Mouse (Mus musculus) spleen, postnatal 14 days (tissue): ENCODE measurements around the gene Tmcc3.

ENCODE experiments used
- DNase-seq, 2 experiments: peaks; one replicate each; pipeline ENCODE4 v3.0.0; 2021 to 2022; ENCODE audit warnings: low spot score in 2 of 2

Gene Tmcc3

DNA sequence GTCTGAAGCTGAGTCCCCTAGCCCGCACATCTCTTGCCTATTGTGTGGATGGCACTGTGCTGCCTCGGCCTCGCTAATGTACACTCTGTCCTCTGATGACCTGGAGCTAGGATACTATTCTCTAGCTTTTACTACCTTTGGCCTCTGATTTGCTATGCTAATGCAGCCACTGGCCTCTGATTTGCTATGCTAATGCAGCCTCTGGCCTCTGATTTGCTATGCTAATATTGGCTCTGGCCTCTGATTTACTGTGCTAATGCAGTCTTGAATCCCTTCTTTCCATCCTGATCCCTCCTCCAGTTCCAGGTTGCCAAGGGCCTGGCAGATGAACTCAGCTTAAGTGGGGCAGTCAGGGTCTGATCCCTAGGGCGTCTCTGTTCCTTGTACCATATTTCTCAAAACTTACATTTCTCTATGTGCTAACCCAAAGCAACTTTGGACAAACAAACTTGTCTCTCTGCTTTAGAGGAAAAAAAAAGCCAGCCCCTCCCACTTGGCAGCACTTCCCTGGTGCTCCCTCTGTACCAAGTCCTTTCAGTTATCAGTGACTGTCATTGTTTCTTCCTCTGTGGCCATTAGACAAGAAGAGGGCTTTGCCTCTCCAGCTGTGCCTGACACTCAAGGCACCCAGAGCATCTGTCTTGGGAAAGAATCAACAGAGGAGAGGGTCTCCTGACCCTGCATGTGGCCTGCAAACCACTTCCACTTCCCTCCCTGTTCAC, 237.9 kb downstream of the Tmcc3 start:
- no peak for DNase-seq

DNA sequence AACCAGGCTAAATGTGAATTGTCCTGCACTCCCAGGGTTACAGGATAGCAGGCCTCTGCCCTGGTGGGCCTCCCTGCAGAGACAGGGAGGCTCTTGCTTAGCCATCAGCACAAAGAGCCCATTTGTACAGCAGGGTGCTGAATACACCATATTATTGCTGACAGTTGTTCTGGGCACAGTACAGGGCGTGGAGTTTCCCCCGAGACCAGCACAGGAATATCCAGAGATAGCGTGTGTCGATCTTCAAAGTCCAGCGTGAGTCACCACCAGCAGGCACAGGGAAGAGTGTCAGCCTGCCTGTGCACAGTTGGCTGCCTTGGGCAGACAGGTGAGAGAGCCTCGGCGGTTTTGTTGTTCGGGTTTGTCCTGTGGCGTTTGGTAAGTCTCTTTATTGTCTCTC, 238.9 kb downstream of the Tmcc3 start:
- DNase-seq, result no peak

DNA sequence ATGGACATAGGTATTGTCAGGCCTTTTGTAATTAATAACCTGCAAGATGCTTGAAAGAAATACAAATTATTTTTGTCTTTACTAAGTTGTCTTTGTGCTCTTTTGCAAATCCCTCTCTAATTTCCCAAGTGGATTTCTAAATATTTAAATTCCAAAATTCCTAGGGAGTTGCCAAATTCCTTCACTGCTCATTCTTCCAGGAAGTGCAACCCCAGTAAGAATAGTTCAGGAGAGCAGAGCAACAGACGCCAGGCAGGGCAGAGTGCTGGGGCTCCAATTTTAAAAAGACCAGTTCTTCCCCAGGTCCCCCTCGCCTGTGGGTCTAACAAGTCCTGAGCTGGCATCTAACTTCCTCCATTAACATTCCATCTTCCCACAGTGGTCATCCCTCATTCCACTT, 239.3 kb downstream of the Tmcc3 start:
- DNase-seq, result no peak

DNA sequence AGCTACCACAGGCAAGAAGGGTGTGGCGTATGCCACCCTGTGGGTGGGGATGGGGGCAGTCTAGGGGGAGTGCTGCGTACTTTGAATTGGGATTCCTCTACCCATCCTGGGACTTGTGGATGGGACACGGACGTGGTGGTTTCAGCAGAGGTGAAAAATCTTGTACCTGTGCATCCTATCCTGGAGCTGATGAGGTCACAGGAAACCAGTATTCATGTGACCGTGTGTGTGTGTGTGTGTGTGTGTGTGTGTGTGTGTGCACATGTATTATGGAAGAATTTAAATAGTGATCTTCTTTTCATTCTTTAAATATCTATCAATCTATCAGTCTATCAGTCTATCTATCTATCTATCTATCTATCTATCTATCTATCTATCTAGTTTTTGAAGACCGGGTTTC, 239.8 kb downstream of the Tmcc3 start:
- no peak for DNase-seq

DNA sequence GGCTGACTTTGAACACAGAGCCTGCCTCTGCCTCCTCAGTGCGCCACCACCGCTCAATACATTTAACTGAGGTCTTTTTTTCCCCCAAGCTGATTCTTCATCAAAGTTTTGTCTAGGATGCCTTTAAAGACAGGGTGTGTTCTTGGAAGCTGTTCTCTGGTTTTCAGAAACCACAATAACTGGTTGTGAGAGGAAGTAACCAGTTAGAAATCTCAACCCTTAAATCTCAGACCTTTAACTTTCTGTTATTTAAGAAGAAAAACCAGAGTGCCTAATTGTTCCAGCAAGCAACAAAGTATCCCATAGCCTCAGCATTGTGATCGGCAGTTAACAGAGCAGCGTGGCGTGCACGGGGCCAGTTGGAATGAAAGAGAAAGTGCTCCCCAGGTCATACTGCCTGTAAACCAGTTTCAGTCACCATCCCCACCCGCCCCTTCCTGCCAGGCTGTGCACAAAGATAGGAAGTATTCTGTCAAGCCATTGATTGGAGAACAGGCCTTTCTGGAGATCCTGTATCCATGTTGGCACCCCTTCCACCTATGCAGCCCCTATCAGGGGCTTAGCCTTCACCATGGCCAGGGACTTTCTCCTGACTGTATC, 240.3 kb downstream of the Tmcc3 start:
- DNase-seq, result no peak

DNA sequence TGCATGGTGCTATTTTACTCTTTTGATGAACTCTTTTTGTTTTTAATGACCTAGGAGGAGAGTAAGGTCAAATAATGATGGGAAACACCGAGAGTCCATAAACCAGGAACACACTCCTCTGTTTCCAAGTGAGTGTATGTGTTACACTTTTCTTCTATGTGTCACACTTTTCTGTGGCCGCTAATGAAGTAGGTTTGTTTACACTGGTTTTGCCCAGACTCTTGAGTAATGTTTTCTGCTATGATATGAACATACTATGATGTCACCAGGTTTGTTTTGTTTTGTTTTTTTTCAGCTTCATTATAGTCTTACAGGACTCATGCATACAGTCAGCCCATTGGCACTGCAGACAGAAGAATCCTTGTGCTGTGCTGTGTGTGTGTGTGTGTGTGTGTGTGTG, 243.6 kb downstream of the Tmcc3 start:
- no peak for DNase-seq

DNA sequence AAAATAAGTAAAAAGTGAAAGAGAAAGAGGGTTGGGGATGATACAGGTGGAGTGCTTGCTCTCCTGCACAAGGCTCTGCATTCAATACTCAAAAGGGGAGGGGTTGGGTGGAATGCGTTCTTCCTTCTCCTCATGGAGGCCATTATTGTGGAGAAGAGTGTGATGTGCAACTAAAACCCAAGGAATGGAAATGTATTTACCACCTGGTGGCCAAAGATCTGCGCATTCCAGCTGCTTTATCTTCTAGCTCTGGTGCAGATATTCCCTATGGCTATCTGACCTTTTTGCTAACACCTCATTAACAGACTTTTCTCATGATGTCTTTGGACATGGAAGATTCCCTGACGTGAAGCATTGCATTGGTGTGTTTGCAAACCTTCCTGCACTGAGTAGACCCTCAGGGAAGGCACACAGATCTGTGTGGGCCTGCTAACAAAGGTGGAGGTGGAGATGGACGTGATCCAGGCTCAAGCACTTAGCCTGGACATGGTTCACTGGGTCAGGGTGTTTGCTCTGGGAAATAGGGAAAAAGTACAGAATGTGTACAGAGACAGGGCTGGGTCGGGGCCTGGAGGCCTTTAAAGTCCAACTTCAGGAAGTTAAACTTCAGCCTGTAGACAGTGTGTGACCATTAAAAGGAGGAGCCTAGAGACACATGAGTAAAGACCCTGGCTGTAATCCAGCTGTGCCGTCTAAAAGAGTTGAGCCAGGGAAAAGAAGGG, 245.8 kb downstream of the Tmcc3 start:
- DNase-seq, result no peak

DNA sequence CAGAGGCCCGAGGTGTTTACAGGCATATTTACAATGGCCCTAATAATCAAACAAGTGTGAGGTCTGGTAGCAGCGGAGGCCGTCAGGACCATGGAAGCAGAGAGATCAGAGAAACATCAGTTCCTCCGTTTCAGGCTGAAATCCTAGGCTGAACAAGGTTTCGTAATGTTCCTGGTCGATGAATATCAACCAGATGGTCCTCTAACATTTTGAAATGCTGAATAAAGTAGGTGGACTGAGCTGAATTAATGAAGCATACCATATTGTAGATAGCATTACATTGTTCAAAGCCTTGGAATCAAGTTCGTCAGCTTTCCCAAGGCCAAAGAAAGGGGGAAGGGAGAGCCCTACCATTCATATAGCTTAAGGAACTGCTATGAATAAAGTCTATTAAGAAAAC, 247.1 kb downstream of the Tmcc3 start:
- no peak for DNase-seq

DNA sequence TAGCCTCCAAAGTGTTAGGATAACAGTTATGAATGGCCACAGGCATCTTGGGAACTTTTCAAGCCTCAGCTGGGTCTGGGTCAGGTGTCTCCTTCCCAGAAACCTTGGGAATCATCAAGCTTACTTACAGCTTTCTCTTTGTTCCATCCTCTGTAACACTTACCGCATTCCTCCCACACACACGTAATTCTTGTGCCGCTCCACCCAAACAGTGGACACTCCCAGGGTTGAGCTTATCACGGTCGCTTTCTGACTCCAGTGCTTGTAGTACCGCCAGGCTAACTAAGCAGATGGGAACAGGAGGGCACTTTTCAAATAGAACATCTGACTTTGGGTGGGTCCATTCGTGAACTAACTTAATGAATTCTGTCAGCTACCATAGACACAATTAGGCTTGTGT, 249.6 kb downstream of the Tmcc3 start:
- DNase-seq, result no peak

DNA sequence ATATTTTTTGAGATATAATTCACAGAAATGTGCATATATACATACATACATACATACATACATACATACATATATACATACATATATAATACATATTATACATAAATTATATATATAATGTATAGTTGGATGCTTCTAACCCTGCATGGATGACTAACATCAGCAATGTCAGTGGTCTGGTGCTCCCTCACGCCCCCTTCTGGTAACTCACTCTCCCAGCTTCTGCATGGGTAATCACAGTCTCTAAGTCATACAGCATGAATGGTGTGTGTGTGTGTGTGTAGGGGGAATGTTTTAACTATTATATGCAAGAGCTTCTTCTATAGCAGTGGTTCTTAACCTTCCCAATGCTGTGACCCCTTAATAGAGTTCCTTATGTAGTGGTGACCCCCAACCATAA, 250.4 kb downstream of the Tmcc3 start:
- DNase-seq, result no peak

DNA sequence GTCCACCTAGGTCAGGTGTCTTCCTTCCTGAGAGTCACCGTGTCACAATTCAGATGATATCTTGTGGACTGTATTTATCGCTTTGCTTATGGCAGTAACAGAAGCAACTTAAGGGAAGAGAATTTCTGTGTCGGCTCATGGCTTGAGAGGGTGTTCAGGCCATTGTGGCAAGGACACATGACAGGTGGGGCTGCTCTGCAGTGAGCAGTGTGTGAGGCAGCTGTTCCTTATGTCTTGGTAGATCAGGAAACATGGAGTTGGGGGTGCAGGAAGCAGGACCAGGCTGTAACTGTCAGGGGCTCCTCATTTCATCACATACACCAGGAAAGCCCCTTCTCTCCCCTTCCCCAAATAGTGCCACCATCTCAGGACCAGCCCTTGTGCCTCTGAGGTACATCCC, 251.2 kb downstream of the Tmcc3 start:
- DNase-seq, result no peak

DNA sequence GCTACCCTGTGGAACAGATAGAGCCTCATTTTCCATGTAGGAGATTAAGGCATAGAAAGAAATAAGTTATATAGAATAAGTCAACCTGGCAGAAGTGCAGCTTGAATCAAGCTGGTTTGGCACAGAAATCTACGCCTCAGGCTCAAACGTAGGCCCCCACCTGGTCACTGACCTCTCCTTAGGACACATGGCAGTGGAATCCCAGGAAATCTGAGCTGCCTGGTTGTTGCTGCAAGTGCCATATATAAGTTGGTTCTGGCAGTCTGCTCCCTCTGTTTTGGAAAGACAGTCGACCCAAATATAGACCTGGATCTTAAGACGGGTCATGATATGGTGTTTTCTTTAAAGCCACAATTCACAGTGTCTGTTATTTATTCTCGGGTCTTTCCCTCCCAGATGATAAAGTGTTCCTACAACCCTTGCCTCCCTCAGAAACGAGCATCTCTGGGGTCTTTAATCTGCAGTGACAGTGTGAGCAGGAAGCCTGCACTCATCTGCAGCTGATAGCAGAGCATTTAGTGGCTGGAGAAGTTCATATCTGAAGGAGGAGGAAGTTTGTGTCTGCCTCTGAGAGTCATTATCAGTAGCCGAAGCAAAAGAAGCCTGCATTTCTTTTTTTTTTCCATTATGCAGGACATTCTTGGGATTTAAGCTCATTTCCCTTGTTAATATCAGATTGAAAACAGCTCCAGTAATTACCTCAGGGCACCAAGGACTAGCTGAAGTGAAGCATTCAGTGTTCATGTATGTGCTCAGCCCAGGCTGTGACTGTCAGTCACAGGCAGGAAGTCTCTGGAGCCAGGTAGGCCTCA, 253.9 kb downstream of the Tmcc3 start:
- DNase-seq, result no peak

DNA sequence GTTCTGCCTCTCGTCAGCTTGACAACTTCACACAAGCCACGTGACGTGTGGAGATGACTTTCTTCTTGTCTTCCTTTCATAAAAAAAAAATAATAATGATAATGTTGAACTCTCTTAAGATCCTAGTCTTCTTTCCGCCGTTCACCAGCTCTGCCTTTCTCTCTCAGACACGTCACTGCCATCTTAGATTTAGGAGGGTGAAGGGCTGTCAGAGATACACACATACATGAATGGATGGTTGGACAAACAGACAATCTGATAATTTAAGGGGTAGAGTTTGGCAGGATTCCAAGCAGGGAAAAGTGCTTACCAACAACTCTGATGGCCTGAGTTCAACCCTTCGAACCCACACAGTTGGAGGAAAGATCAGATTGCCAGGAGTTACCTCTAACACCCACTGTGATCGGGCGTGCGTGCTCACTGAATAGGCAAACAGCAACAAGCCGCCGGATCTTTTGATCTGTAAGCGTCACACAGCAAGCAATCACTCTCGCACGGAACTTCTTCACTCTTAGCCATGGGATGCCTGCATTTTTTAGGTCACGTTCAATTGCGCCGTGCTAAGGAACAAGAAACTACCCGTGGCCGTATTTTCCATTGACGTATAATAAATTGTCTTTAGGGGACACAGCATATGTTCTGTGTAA, 254.6 kb downstream of the Tmcc3 start:
- DNase-seq, result no peak

DNA sequence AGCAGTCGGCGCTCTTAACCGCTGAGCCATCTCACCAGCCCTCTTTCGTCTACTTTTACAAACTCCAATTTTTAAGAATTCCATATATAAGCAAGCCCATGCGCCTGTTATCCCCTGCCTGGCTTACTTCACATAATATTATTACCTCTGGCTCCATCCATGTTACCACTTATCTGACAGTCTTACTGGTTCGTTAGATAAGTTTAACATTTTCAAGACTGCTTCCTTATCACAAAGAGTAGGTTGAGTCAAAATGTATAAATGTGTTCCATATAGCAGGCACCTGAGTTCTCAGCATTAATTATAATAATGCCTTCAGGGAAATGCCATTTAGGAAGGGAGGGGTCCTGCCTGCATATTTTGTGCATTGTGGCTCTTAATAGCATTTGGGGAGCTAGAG, 255.5 kb downstream of the Tmcc3 start:
- no peak for DNase-seq

DNA sequence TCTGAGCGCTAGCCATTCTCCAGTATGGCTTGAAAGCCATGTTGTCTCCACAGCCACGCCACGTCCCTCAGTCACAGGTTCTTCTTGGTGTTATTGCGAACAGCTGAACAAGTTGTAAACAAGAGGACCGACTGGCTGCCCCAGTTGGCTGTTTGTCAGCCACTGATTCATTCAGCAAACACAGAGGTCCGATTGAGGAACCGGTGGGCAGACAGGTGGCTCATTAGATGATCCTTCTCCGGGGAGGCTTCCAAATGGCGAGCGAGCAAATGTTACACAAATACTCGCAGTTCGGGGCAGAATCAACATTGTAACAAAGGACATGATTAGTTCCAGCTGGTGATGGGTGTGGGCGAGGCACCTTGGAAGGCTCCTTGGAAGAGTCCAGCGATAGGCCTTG, 256.2 kb downstream of the Tmcc3 start:
- no peak for DNase-seq

DNA sequence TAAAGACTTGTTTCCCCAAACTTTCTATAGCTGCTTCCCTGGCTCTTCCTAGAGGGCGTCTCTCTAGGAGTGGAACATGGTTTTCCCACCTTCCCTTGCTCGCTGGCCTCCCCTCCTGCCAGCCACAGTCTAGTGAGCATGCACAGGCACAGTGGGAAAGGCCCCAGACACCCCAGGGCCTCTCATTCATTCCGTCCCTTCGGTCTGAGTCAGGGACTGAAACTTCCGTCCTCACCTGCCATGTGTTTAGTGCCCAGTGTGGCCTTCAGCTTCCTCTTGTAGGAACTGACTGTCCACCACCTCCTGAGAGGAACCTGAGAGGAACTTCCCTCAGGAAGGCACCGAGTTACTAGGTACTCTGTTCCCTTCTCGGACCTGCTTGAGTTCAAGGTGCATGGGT, 257.1 kb downstream of the Tmcc3 start:
- no peak for DNase-seq

DNA sequence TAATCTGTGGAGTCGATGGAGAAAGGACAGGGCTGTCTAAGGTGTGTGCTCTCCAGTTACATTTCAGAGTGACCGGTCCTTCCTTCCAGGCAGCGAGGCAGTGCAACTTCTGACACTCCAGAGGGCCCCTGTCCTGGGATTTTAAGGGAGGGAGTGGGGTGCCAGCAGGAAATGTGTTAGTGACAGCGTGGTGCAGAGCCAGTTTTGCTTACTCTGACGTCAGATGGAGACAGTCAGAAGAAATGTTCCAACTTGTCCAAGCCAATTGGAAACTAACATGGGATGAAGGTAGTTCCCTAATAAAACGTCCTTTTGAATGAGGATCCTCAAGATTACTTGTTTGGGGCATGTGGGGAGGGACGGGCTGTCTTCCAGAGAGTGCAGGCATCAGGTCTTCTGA, 258.0 kb downstream of the Tmcc3 start:
- DNase-seq, result no peak

DNA sequence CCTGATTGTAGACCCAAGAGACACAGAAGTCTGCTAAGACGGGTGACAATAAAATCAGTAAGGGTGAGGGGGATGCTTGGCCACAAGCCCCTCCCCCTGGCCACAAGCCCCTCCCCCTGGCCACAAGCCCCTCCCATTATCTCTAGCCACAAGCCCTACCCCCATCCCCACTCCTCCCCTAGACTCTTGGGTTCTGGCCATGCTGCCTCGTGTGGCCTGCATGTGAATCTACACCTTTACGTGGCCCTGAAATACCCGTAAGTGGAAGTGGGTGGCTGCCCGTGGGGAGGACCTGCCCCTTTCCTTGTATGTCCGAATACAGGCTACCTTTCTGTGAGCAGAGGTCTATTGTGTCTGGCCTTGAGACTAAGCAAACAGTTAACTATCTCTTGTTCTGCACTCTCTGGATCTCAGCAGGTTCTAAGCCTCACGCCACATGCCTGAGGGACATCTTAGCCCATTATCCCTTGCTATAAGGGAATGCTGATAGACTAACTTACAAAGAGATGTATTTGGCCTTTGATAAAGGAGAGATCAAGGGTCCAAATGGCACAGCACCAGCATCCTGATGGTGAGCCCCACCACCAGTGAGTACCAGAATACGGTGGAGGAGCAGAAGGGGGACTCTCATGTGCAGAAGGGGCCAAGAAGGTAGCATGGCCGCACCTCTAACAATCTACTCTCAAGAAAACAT, 260.3 kb downstream of the Tmcc3 start:
- DNase-seq, result no peak

DNA sequence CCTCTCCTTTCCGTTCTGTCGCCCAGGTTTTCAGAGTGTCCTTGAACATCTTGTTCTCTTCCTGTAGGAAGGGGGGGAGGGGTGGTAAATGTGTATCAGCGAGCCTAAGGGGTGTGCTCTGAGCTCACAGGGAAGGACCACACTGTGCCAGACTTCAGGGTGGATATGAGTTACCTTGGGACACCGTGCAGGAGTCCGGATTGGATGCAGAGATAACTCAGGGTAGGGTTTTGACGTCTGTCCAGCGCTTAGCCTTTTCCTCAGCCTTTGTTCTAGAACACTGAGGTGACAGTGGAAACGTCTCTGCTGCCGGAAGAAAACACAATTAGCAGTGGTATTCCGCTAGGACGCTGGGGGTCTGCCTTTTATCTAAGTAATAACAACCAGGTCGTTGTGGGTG, 261.0 kb downstream of the Tmcc3 start:
- DNase-seq, result no peak

DNA sequence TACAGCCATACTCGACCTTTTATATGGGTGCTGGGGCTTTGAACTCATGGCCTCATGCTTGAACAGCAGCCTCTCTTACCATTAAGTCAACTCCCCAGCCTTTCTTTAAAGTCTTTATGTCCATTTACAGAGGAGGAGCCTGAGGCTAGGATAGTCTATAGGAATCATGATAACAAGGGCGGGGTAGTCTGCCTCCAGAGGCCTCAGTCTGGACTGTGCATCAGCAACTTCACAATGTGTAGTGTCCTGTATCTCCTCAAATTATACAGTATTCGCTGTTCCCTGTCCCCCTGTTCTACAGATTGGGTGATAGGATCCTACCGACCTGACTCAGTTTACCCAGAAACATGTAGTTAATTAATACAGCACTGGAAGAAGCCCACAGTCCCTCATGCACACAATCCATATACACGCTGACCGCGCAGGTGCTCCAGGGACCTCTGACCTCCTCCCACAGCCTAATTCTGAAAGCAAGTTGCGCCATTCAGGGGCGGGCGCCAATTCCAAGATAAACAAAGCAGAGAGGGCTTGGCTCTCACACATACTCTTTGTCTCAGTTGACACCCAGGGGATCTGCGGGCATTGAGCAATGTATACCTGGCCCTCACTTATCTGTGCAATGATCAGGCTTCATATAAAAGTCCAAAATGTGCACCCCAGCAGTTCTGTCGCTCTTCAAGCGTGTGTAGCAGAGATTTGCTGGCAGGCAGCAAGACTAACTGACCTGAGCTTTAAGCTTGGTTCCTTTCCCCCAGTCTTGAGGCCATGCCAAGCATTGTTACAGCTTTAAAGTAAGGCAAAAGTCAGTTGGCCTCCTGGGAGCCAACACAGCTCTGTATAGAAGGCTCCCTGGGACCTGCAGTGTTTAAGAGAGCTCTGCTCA, 262.9 kb downstream of the Tmcc3 start:
- no peak for DNase-seq
